Mouse (Mus musculus) liver, adult 2 months (tissue): ENCODE results near the gene Foxl2. TPM values are rescaled to one million over a fixed set of nuclear protein-coding genes. Genes with fewer than 3 reads are reported as not detected.

ENCODE experiments used
- DNase-seq: peaks from one replicate; pipeline ENCODE4 v3.0.0-alpha.2; 2011; ENCODE audit warnings: low read depth, low spot score; ENCODE audit errors: extremely low read depth
- H3K27ac ChIP-seq: fragments of 200-500 bp; replicated peaks from 2 replicates; pipeline ENCODE4 v1.5.1; 2012; ENCODE audit warnings: low read depth, mild to moderate bottlenecking, control low read depth, inconsistent platforms, low read length; ENCODE audit not compliant: insufficient read depth
- H3K27me3 ChIP-seq: fragments of 200-500 bp; 2 replicates; pipeline ENCODE4 v1.6.1; 2012; ENCODE audit warnings: mild to moderate bottlenecking, moderate library complexity, low read length, inconsistent platforms; ENCODE audit not compliant: control insufficient read depth, insufficient read depth
- H3K36me3 ChIP-seq: fragments of 200-500 bp; 2 replicates; pipeline ENCODE4 v1.6.1; 2012; ENCODE audit warnings: low read length, inconsistent platforms; ENCODE audit not compliant: control insufficient read depth, insufficient read depth
- H3K4me1 ChIP-seq: fragments of 200-500 bp; 2 replicates; pipeline ENCODE4 v1.6.1; 2011; ENCODE audit warnings: low read length; ENCODE audit not compliant: control insufficient read depth, insufficient read depth
- H3K4me3 ChIP-seq: fragments of 200-500 bp; 2 replicates; pipeline ENCODE4 v1.5.1; 2011; ENCODE audit warnings: low read depth, mild to moderate bottlenecking, control low read depth, low read length, moderate library complexity; ENCODE audit not compliant: insufficient read depth
- H3K79me2 ChIP-seq: fragments of 200-500 bp; 2 replicates; pipeline ENCODE4 v1.6.1; 2012; ENCODE audit warnings: inconsistent platforms, mild to moderate bottlenecking, low read length, moderate library complexity; ENCODE audit not compliant: control insufficient read depth, insufficient read depth
- H3K9ac ChIP-seq: fragments of 200-500 bp; 2 replicates; pipeline ENCODE4 v1.6.1; 2012; ENCODE audit warnings: low read depth, mild to moderate bottlenecking, control low read depth, inconsistent platforms, low read length
- CTCF ChIP-seq: fragments of 200-500 bp; IDR thresholded peaks from 2 replicates; pipeline ENCODE4 v1.5.1; 2011; ENCODE audit warnings: low read depth, low read length, control low read depth
- POLR2A ChIP-seq: fragments of 200-500 bp; IDR thresholded peaks from 2 replicates; pipeline ENCODE4 v1.6.1; 2011; ENCODE audit warnings: low read length, control low read depth; ENCODE audit not compliant: insufficient read depth; ENCODE audit errors: extremely low read depth
- WGBS: fragments of 180-500 bp; shearing (Covaris S2); methylation state at CpG from one replicate; pipeline ENCODE4 v1.1.7; 2018; 5-methylcytosine and 5-hydroxymethylcytosine counted together
- polyA plus RNA-seq: library from polyadenylated mRNA; depleted of rRNA; stranded (reverse); fragments of >200 nt; gene quantifications from 2 replicates; pipeline ENCODE4 v1.2.3, GENCODE M21; 2012
- total RNA-seq: library from RNA; depleted of rRNA; stranded (reverse); fragments of >200 nt; gene quantifications from 2 replicates; pipeline ENCODE4 v1.2.3, GENCODE M21; 2014

Foxl2 gene
- total and polyA plus RNA-seq, 2 experiments, result not detected

DNA sequence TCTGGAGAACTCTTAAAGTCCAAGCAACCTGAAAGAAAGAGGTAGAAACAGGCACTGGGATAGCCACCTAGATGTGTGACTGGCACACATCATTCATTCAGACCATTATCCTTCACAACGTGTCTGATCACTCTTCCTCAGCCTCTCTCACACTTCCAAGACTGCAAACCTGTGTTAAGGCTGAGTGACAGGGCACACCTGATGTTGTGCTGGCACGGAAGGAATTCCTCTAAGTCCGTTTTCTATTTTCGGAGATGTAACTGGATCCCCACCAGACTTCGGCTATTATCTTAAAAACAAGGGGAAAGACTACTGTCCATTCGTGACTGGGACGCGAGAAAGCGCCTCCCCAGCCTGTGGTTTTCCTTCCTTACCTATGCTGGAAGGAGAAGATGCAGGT, 1.3 kb upstream of the Foxl2 start:
- Histone ChIP-seq H3K4me1 (no peaks in the 10 kb centered on the region), H3K36me3 (no peaks in the 10 kb centered on the region), H3K9ac (no peak overlapping the region), H3K27ac (no peak overlapping the region), H3K4me3 (no peak overlapping the region), H3K79me2 (no peaks in the 10 kb centered on the region), H3K27me3 (peaks cover 47% of the 10 kb centered on the region)
- DNase-seq, result no peak
- TF ChIP-seq CTCF (no peak), POLR2A (no peak)
- whole genome bisulfite sequencing, result 9% methylated on average over 9 of the region's 9 CpGs

DNA sequence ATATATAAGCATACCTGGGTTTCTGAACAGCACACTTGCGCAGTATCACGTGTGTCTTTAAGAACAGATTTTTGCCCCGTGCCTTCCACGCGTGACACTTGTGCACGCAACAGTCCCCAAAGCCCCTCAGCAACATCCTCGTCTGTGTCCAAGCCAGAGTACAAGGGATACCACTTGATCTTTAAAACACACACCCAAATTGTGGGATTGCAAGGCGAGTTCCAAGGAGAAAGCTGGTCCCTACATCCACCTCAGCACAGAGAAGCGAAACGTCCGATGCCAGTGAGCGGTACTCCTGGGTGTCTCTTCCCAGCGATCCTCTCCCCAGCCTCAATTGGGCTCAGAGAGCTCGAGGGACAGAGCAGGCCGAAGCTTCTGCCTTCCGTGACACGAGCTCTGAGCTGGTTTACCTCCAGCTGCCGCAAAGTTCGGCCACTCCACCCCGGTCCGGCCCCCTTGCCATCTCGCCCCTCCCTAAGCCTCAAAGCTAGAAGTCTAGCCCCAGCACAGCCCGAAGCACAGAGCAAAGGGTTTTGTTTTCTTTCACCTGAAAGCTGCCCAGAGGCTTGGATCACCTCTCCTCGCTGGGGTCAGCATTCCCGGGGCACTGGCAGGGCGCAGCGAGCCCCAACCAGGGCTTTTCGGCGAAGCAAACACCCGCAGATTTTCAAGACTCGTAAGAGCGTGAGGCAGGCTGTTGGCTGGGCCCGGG, 541 bp upstream of the Foxl2 start:
- TF ChIP-seq CTCF (no peak), POLR2A (no peak)
- no peaks in the 10 kb centered on the region for H3K4me1 ChIP-seq
- no peaks in the 10 kb centered on the region for H3K79me2 ChIP-seq
- H3K27me3 ChIP-seq, result peaks cover 52% of the 10 kb centered on the region
- peak overlapping the region; percentile 6; the same call in 1 of the 2 replicates for H3K4me3 ChIP-seq
- H3K9ac ChIP-seq, result no peak overlapping the region
- H3K27ac ChIP-seq, result no peak overlapping the region
- DNase-seq, result no peak
- H3K36me3 ChIP-seq, result no peaks in the 10 kb centered on the region
- WGBS, result 4% methylated on average over 33 of the region's 33 CpGs

DNA sequence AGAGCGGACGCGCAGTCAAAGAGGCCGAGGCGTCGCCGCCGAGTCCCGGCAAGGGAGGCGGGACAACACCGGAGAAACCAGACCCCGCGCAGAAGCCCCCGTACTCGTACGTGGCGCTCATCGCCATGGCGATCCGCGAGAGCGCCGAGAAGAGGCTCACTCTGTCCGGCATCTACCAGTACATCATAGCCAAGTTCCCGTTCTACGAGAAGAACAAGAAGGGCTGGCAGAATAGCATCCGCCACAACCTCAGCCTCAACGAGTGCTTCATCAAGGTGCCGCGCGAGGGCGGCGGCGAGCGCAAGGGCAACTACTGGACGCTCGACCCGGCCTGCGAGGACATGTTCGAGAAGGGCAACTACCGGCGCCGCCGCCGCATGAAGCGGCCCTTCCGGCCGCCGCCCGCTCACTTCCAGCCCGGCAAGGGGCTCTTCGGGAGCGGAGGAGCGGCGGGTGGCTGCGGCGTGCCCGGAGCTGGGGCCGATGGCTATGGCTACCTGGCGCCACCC, 682 bp downstream of the Foxl2 start:
- peak; percentile 17 for DNase-seq
- Histone ChIP-seq H3K27me3 (peaks cover 55% of the 10 kb centered on the region), H3K79me2 (no peaks in the 10 kb centered on the region), H3K9ac (no peak overlapping the region), H3K27ac (no peak overlapping the region), H3K4me1 (no peaks in the 10 kb centered on the region), H3K4me3 (peak overlapping the region; percentile 36; the same call in 1 of the 2 replicates), H3K36me3 (no peaks in the 10 kb centered on the region)
- no peak for TF ChIP-seq POLR2A
- TF ChIP-seq CTCF, result no peak
- 2% methylated on average over 60 of the region's 60 CpGs for WGBS

DNA sequence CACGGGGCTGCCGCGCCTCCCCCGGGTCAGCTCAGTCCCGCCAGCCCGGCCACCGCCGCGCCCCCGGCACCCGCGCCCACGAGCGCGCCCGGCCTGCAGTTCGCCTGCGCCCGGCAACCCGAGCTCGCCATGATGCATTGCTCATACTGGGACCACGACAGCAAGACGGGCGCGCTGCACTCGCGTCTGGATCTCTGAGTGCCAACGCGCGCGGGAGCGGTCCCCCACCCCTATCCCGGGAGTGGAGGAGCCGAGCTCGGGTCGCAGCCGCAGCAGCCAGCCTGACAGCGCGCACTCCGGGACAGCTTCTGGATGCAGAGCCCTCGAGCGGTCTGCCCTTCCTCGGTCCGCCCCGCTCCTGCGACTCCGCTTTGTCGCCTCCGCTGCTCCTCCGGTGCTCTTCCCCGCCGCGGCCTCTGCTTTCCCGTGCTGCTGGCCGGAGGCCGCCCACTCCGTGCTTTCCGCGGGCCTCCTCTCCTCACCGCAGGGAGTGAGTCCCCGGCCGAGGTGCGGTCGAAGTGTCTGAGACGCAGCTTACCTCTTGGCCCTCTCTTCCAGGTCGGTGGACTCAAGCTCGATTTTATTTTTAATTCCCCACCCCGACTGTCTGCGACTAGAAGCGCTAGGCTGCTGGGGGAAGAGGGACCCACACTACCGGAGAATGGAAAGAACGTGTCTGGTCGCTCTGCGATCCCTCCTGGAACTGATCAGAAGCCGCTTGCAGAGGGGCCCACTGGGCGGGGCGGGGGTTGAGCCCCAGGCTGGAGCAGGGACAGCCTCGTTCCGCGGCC, 1.7 kb downstream of the Foxl2 start:
- TF ChIP-seq CTCF (no peak), POLR2A (no peak)
- no peak overlapping the region for H3K27ac ChIP-seq
- WGBS, result 2% methylated on average over 80 of the region's 80 CpGs
- no peaks in the 10 kb centered on the region for H3K4me1 ChIP-seq
- no peaks in the 10 kb centered on the region for H3K36me3 ChIP-seq
- H3K27me3 ChIP-seq, result peaks cover 52% of the 10 kb centered on the region
- no peak overlapping the region for H3K9ac ChIP-seq
- DNase-seq, result no peak
- H3K79me2 ChIP-seq, result no peaks in the 10 kb centered on the region
- H3K4me3 ChIP-seq, result peak overlapping the region; percentile 36; the same call in 1 of the 2 replicates

DNA sequence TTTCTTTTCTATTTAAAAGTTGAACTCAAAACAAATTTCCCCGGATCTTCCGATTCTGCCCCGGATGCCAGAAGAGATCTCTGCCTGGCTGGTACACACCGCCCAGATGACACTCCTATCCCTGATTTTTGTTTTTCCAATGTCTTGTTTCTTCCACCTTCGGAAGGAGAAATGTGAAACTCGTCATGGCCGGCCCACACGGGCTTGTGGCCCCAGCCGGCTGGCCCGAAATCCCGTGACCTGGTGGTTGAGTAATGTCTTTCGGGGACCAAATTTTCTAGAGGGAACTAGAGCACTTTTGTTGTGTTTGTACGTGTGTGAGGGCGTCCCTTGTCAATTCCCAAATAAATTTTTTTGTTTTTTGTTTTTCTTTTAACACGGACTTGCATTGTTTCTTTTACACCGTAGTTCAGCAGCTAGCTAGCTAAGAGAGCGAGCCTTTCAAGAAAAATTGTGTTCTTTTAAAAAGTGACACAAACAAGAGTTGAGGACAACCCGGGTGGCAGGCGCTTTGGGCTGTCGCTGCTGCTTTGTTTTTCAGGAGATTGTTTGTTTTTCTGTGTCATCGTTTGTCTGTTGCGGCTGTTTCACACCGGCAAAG, 2.8 kb downstream of the Foxl2 start:
- 5% methylated on average over 23 of the region's 23 CpGs for WGBS
- H3K9ac ChIP-seq, result no peak overlapping the region

More for the DNA sequence above, 2.8 kb downstream of the Foxl2 start:
- Histone ChIP-seq H3K36me3 (no peaks in the 10 kb centered on the region), H3K4me1 (no peaks in the 10 kb centered on the region), H3K27me3 (peaks cover 52% of the 10 kb centered on the region), H3K4me3 (no peak overlapping the region), H3K27ac (no peak overlapping the region), H3K79me2 (no peaks in the 10 kb centered on the region)
- TF ChIP-seq POLR2A (no peak), CTCF (no peak)
- DNase-seq, result peak; percentile 6
